Mouse (Mus musculus): ENCODE data around the gene Zfp335. TPM values are rescaled to one million over a fixed set of nuclear protein-coding genes. Genes with fewer than 3 reads are reported as not detected.
"Not testable (repeated sequence)": the region's sequence is repeated elsewhere in the genome, so short reads cannot be mapped to it uniquely, and the experiment has no call there.

Zfp335 gene
- polyA plus RNA-seq, 1 experiment from 2014 or later: 10.5 TPM

DNA sequence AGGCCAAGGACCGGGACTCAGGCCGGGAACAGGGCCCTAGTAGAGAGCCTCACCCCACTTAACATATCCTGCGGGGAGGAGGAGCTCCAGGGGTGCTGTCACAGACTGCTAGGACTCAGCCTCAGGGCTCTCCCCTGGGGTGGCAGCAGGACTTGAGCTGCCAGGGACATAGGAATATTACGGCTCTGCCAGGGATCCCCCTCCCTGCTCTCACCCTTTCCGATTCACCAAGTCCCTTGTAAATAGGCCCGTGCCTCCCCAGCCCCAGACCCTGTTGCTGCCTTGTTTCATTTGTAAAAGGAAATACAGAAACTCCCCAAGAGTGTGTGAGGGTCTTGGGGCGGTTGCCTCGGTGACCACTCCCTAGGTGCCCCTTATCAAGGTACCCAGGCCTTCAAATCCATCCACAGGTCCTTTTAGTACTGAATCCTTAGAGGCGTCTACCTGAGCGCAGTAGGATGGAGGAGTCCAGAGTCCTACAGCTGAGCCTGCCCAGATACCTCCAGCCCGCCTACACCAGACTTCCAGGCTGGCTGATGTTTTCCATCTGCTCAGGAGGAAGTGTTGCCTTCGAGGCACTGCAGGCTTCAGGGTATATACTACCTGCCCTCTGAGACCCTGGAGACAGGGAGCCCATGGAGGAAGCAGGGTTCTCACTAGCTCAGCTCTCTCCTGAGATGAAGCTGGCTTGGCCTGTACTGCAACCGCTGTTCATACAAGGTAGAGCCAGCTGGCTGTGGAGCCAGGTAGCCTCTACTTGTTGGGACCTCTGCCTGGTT lies 20.3 kb downstream of the Zfp335 start:
- no peak overlapping the region for H3K27ac ChIP-seq
- H3K27me3 ChIP-seq (replicated peaks): no peaks in the 10 kb centered on the region
- 83% methylated on average over 13 of the region's 13 CpGs for WGBS (ENCODE audit: insufficient replicate concordance)
- no peaks in the 10 kb centered on the region for H3K9me3 ChIP-seq (replicated peaks)
- no peak overlapping the region for H3K9ac ChIP-seq
- no peaks in the 10 kb centered on the region for H3K4me1 ChIP-seq
- ATAC-seq: no peak
- no peak overlapping the region for H3K4me2 ChIP-seq
- no peak overlapping the region for H3K4me3 ChIP-seq
- H3K36me3 ChIP-seq: peaks cover 100% of the 10 kb centered on the region

DNA sequence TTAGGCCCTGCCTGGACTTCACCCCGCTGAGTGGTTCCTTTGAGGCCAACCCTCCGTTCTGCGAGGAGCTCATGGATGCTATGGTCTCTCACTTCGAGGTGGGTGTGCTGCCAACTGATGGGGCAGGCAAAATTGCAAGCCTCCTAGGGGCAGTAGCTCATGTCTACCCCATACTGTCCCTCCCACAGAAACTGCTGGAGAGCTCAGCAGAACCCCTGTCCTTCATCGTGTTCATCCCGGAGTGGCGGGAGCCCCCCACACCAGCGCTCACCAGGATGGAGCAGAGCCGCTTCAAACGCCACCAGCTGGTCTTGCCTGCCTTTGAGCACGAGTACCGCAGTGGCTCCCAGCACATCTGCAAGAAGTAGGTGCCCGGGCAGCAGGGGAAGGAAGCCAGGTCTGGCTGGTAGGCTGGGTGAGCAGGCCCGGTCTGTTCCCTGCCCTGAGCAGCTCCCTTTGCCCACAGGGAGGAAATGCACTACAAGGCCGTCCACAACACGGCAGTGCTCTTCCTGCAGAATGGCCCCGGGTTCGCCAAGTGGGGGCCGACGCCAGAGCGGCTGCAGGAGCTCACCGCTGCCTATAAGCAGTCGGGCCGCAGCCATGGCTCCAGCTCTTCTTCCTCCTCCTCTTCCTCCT lies 21.0 kb downstream of the Zfp335 start:
- H3K27ac ChIP-seq: no peak overlapping the region
- H3K9ac ChIP-seq: no peak overlapping the region
- H3K4me2 ChIP-seq: no peak overlapping the region
- 92% methylated on average over 24 of the region's 24 CpGs for WGBS (ENCODE audit: insufficient replicate concordance)
- no peaks in the 10 kb centered on the region for H3K4me1 ChIP-seq
- H3K36me3 ChIP-seq: peaks cover 100% of the 10 kb centered on the region
- H3K9me3 ChIP-seq (replicated peaks): no peaks in the 10 kb centered on the region
- no peaks in the 10 kb centered on the region for H3K27me3 ChIP-seq (replicated peaks)
- H3K4me3 ChIP-seq: no peak overlapping the region
- ATAC-seq: no peak

GRCm38 (mm10) chr2:164889960-164890359 lies 21.6 kb downstream of the Zfp335 start:
- H3K27ac ChIP-seq: no peak overlapping the region
- no peak for ATAC-seq

GRCm38 (mm10) chr2:164888996-164889395 lies 22.6 kb downstream of the Zfp335 start:
- no peak overlapping the region for H3K4me2 ChIP-seq
- no peak overlapping the region for H3K4me3 ChIP-seq
- H3K9me3 ChIP-seq (replicated peaks): no peaks in the 10 kb centered on the region
- no peaks in the 10 kb centered on the region for H3K27me3 ChIP-seq (replicated peaks)
- ATAC-seq: no peak
- no peak overlapping the region for H3K9ac ChIP-seq
- peaks cover 100% of the 10 kb centered on the region for H3K36me3 ChIP-seq
- no peaks in the 10 kb centered on the region for H3K4me1 ChIP-seq
- 79% methylated on average over 12 of the region's 12 CpGs for WGBS (ENCODE audit: insufficient replicate concordance)
- H3K27ac ChIP-seq: no peak overlapping the region

More at GRCm38 (mm10) chr2:164889960-164890359, 21.6 kb downstream of the Zfp335 start:
- WGBS (ENCODE audit: insufficient replicate concordance): 64% methylated on average over 2 of the region's 2 CpGs
- no peaks in the 10 kb centered on the region for H3K9me3 ChIP-seq (replicated peaks)
- no peak overlapping the region for H3K4me3 ChIP-seq
- no peaks in the 10 kb centered on the region for H3K4me1 ChIP-seq
- no peak overlapping the region for H3K9ac ChIP-seq
- H3K27me3 ChIP-seq (replicated peaks): no peaks in the 10 kb centered on the region
- H3K4me2 ChIP-seq: no peak overlapping the region
- H3K36me3 ChIP-seq: peaks cover 100% of the 10 kb centered on the region

DNA sequence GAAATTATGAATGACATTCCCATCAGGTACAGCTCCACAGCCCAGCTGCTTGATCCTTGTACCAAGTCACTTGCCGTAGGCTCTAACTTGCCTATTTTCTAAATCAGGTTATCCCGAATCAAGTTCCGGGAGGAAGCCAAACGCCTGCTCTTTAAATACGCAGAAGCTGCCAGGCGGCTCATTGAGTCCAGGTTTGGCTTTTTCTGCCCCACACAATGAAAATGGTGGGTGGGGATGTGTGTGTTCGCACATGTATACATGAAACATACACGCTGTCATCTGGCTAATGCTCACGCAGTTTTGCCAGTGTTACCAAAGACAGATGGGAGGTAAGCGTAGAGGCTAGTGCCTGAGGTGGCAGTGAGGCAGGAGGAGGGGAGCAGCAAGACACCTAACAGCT lies 24.9 kb downstream of the Zfp335 start:
- ATAC-seq: no peak
- 92% methylated on average over 10 of the region's 10 CpGs for WGBS (ENCODE audit: insufficient replicate concordance)
- peaks cover 91% of the 10 kb centered on the region for H3K36me3 ChIP-seq

DNA sequence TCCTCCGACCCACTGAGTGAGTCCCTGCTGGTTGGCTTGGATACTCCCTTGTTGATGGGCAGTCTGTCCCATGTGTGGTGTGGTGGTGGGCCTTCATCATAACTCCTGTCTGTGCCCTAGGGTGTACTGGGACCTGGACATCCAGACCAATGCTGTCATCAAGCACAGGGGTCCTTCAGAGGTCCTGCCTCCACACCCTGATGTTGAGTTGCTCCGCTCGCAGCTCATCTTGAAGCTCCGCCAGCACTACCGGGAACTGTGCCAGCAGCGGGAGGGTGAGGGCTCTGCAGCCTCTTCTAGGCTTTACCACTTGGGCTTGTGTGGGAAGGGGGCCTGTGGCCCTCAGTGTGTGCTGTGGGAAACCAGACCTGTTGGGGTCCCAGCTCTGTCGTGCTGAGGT lies 25.8 kb downstream of the Zfp335 start:
- H3K36me3 ChIP-seq: peaks cover 83% of the 10 kb centered on the region
- H3K4me2 ChIP-seq: no peak overlapping the region
- H3K27ac ChIP-seq: no peak overlapping the region
- 81% methylated on average over 7 of the region's 7 CpGs for WGBS (ENCODE audit: insufficient replicate concordance)
- H3K9ac ChIP-seq: no peak overlapping the region
- no peaks in the 10 kb centered on the region for H3K27me3 ChIP-seq (replicated peaks)
- peaks cover 10% of the 10 kb centered on the region for H3K4me1 ChIP-seq
- no peak overlapping the region for H3K4me3 ChIP-seq
- no peak for ATAC-seq
- no peaks in the 10 kb centered on the region for H3K9me3 ChIP-seq (replicated peaks)

More for the DNA sequence above, 24.9 kb downstream of the Zfp335 start:
- Histone ChIP-seq H3K27ac (no peak overlapping the region), H3K9ac (no peak overlapping the region), H3K9me3 (replicated peaks) (no peaks in the 10 kb centered on the region), H3K27me3 (replicated peaks) (no peaks in the 10 kb centered on the region), H3K4me3 (no peak overlapping the region), H3K4me2 (no peak overlapping the region), H3K4me1 (peaks cover 6% of the 10 kb centered on the region; the same call in 1 of the 2 replicates)

DNA sequence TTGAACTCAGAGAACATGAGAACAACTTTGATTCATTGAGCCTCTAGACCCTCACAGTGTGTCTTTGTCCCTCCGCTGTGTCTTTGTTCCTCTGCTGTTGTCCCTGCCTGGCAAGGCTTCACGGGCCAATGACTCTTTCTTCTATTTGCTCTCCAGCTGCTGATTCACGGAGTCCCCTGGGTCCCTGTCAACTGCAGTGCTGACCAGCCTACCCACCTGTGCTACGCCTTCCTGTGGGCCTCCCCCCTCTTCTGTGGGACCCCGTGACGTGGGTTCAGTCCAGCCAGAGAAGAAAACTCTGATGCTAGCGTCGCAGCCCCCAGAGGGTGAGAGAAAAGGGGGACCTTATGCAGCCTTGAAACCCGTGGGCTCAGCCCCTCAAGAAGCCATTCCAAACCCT lies 28.9 kb downstream of the Zfp335 start:
- Histone ChIP-seq H3K9me3 (replicated peaks) (no peaks in the 10 kb centered on the region), H3K27ac (no peak overlapping the region), H3K4me2 (no peak overlapping the region), H3K27me3 (replicated peaks) (no peaks in the 10 kb centered on the region), H3K36me3 (peaks cover 51% of the 10 kb centered on the region), H3K4me1 (peaks cover 23% of the 10 kb centered on the region), H3K9ac (no peak overlapping the region), H3K4me3 (no peak overlapping the region)
- 79% methylated on average over 9 of the region's 9 CpGs for WGBS (ENCODE audit: insufficient replicate concordance)
- no peak for ATAC-seq

GRCm38 (mm10) chr2:164879568-164880277 lies 31.8 kb downstream of the Zfp335 start:
- H3K36me3 ChIP-seq: peaks cover 26% of the 10 kb centered on the region
- H3K27ac ChIP-seq: peak overlapping the region; percentile 98
- H3K9me3 ChIP-seq (replicated peaks): no peaks in the 10 kb centered on the region
- H3K4me2 ChIP-seq: peak overlapping the region; percentile 87
- peak overlapping the region; percentile 94 for H3K4me3 ChIP-seq
- peak overlapping the region; percentile 99 for H3K9ac ChIP-seq
- WGBS (ENCODE audit: insufficient replicate concordance): 2% methylated on average over 57 of the region's 72 CpGs
- ATAC-seq: peak; percentile 86
- H3K27me3 ChIP-seq (replicated peaks): no peaks in the 10 kb centered on the region
- H3K4me1 ChIP-seq: peaks cover 25% of the 10 kb centered on the region

DNA sequence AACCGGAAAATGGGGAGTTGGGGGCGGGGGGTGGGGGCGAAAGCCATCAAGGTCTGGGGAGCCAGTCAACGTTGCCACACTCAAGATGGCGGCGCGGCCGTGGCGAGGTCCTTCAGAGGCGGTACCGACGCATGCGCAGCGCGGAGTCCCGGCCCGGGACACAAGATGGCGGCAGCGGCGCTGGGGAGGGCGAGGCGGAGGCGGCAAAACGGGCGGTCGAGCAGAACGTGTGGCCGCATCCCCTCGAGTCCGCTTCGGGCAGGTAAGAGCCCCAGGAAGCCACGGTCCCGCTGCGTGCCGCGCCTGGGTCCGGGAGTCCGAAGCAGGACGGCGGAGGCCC lies 32.4 kb downstream of the Zfp335 start, which contains the start of gene Pcif1:
Pcif1 (plus strand) TSS at position 77 of the 340 bp plus-strand sequence.
- peak; percentile 79 for ATAC-seq
- Histone ChIP-seq H3K27ac (peak within 1 kb of the TSS; percentile 98), H3K9me3 (replicated peaks) (no peaks in the 10 kb centered on the region), H3K4me2 (peak within 1 kb of the TSS; percentile 87), H3K9ac (peak within 1 kb of the TSS; percentile 99), H3K4me3 (peak within 1 kb of the TSS; percentile 94), H3K4me1 (peaks cover 31% of the 10 kb centered on the region), H3K27me3 (replicated peaks) (no peaks in the 10 kb centered on the region), H3K36me3 (peaks cover 21% of the 10 kb centered on the region)
- WGBS (ENCODE audit: insufficient replicate concordance): under 1% methylated on average over 40 of the region's 40 CpGs

- Histone ChIP-seq H3K36me3 (peaks cover 15% of the 10 kb centered on the region), H3K27me3 (replicated peaks) (no peaks in the 10 kb centered on the region), H3K4me2 (peak overlapping the region; percentile 87), H3K4me1 (peaks cover 36% of the 10 kb centered on the region), H3K9ac (peak overlapping the region; percentile 99), H3K27ac (peak overlapping the region; percentile 98), H3K4me3 (peak overlapping the region; percentile 94), H3K9me3 (replicated peaks) (no peaks in the 10 kb centered on the region)
- peak; percentile 64 for ATAC-seq
- 1% methylated on average over 28 of the region's 28 CpGs for WGBS (ENCODE audit: insufficient replicate concordance)
These were observed 32.9 kb downstream of the Zfp335 start for GRCm38 (mm10) chr2:164878509-164879227.

GRCm38 (mm10) chr2:164877376-164878215 lies 34.0 kb downstream of the Zfp335 start:
- Histone ChIP-seq H3K4me3 (peak overlapping the region; percentile 94; the same call in 1 of the 2 replicates), H3K4me1 (peaks cover 31% of the 10 kb centered on the region), H3K4me2 (peak overlapping the region; percentile 87), H3K27ac (peak overlapping the region; percentile 98)
- not testable (repeated sequence) for H3K36me3 ChIP-seq; H3K9ac ChIP-seq; ATAC-seq; H3K9me3 ChIP-seq (replicated peaks); H3K27me3 ChIP-seq (replicated peaks)
- 70% methylated on average over 11 of the region's 11 CpGs for WGBS (ENCODE audit: insufficient replicate concordance)

Measured in liver, embryonic 12.5 days (tissue).